Mouse (Mus musculus): ENCODE measurements at regions not wholly inside any gene's neighbourhood (a gene's known extent, or its start where the extent isn't known, plus 50 kb on each side); places are given as distances from the start of the nearest gene placed in this dataset.
A peak's percentile ranks its signal among the peaks of the same experiment; 100 is the strongest.

- Histone ChIP-seq H3K9me3 (ENCODE audit: control insufficient read depth, low read length) (no peaks in the 10 kb centered on the region), H3K36me3 (ENCODE audit: control insufficient read depth, insufficient read depth, low read length) (no peaks in the 10 kb centered on the region), H3K27me3 (ENCODE audit: control insufficient read depth, insufficient read depth, low read length) (no peaks in the 10 kb centered on the region), H3K4me1 (replicated peaks; ENCODE audit: control insufficient read depth, insufficient read depth) (no peaks in the 10 kb centered on the region), H3K9ac (ENCODE audit: low read length) (no peak overlapping the region), H3K27ac (replicated peaks) (no peak overlapping the region), H3K4me2 (replicated peaks; ENCODE audit: low read depth) (no peak overlapping the region), H3K4me3 (ENCODE audit: low read depth, low read length) (no peak overlapping the region)
- DNase-seq (ENCODE audit: low spot score) (no peak), ATAC-seq (ENCODE audit: low FRiP score, low TSS enrichment) (no peak)
- 48% methylated on average over 3 of the region's 3 CpGs for WGBS
- TF ChIP-seq CTCF (IDR thresholded peaks at IDR 0.05; ENCODE audit: low read depth) (no peak), EP300 (optimal IDR thresholded peaks at IDR 0.05) (no peak)
Measured at GRCm38 (mm10) chrX:58093245-58093644, 70.7 kb downstream of the Zic3 start.

- no peaks in the 10 kb centered on the region for H3K4me1 ChIP-seq (replicated peaks; ENCODE audit: control insufficient read depth, insufficient read depth)
- 84% methylated on average over 8 of the region's 8 CpGs for WGBS
- no peak overlapping the region for H3K27ac ChIP-seq (replicated peaks)
- H3K27me3 ChIP-seq (ENCODE audit: control insufficient read depth, insufficient read depth, low read length), result no peaks in the 10 kb centered on the region
- ATAC-seq (ENCODE audit: low FRiP score, low TSS enrichment), result no peak
- DNase-seq (ENCODE audit: low spot score), result no peak
- TF ChIP-seq EP300 (optimal IDR thresholded peaks at IDR 0.05), result no peak
- no peak for TF ChIP-seq CTCF (IDR thresholded peaks at IDR 0.05; ENCODE audit: low read depth)
- no peaks in the 10 kb centered on the region for H3K9me3 ChIP-seq (ENCODE audit: control insufficient read depth, low read length)
- H3K36me3 ChIP-seq (ENCODE audit: control insufficient read depth, insufficient read depth, low read length), result no peaks in the 10 kb centered on the region
- H3K4me3 ChIP-seq (ENCODE audit: low read depth, low read length), result no peak overlapping the region
- no peak overlapping the region for H3K9ac ChIP-seq (ENCODE audit: low read length)
- H3K4me2 ChIP-seq (replicated peaks; ENCODE audit: low read depth), result no peak overlapping the region
Measured at GRCm38 (mm10) chrX:58117761-58118426, 95.4 kb downstream of the Zic3 start.

GRCm38 (mm10) chrX:58155371-58156124 lies 133.0 kb downstream of the Zic3 start:
- Histone ChIP-seq H3K9me3 (ENCODE audit: control insufficient read depth, low read length) (no peaks in the 10 kb centered on the region), H3K4me3 (ENCODE audit: low read depth, low read length) (no peak overlapping the region), H3K4me2 (replicated peaks; ENCODE audit: low read depth) (peak overlapping the region; percentile 12), H3K9ac (ENCODE audit: low read length) (no peak overlapping the region), H3K27ac (replicated peaks) (no peak overlapping the region), H3K36me3 (ENCODE audit: control insufficient read depth, insufficient read depth, low read length) (no peaks in the 10 kb centered on the region), H3K27me3 (ENCODE audit: control insufficient read depth, insufficient read depth, low read length) (no peaks in the 10 kb centered on the region), H3K4me1 (replicated peaks; ENCODE audit: control insufficient read depth, insufficient read depth) (no peaks in the 10 kb centered on the region)
- no peak for TF ChIP-seq EP300 (optimal IDR thresholded peaks at IDR 0.05)
- TF ChIP-seq CTCF (IDR thresholded peaks at IDR 0.05; ENCODE audit: low read depth), result no peak
- ATAC-seq (ENCODE audit: low FRiP score, low TSS enrichment) (no peak), DNase-seq (ENCODE audit: low spot score) (no peak)
- 18% methylated on average over 20 of the region's 20 CpGs for WGBS

- Histone ChIP-seq H3K9me3 (ENCODE audit: control insufficient read depth, low read length) (no peaks in the 10 kb centered on the region), H3K4me2 (replicated peaks; ENCODE audit: low read depth) (no peak overlapping the region), H3K4me1 (replicated peaks; ENCODE audit: control insufficient read depth, insufficient read depth) (no peaks in the 10 kb centered on the region), H3K27ac (replicated peaks) (no peak overlapping the region), H3K9ac (ENCODE audit: low read length) (no peak overlapping the region), H3K36me3 (ENCODE audit: control insufficient read depth, insufficient read depth, low read length) (no peaks in the 10 kb centered on the region), H3K27me3 (ENCODE audit: control insufficient read depth, insufficient read depth, low read length) (no peaks in the 10 kb centered on the region), H3K4me3 (ENCODE audit: low read depth, low read length) (no peak overlapping the region)
- whole genome bisulfite sequencing, result 28% methylated on average over 5 of the region's 5 CpGs
- DNase-seq (ENCODE audit: low spot score) (no peak), ATAC-seq (ENCODE audit: low FRiP score, low TSS enrichment) (no peak)
- no peak for TF ChIP-seq EP300 (optimal IDR thresholded peaks at IDR 0.05)
- TF ChIP-seq CTCF (IDR thresholded peaks at IDR 0.05; ENCODE audit: low read depth), result no peak
Measured at GRCm38 (mm10) chrX:58157361-58157760, 134.9 kb downstream of the Zic3 start.

GRCm38 (mm10) chrX:58166184-58166904 lies 143.8 kb downstream of the Zic3 start:
- H3K9me3 ChIP-seq (ENCODE audit: control insufficient read depth, low read length), result no peaks in the 10 kb centered on the region
- H3K9ac ChIP-seq (ENCODE audit: low read length), result no peak overlapping the region
- no peak overlapping the region for H3K4me2 ChIP-seq (replicated peaks; ENCODE audit: low read depth)
- DNase-seq (ENCODE audit: low spot score) (no peak), ATAC-seq (ENCODE audit: low FRiP score, low TSS enrichment) (no peak)
- TF ChIP-seq CTCF (IDR thresholded peaks at IDR 0.05; ENCODE audit: low read depth) (no peak), EP300 (optimal IDR thresholded peaks at IDR 0.05) (no peak)
- no peaks in the 10 kb centered on the region for H3K4me1 ChIP-seq (replicated peaks; ENCODE audit: control insufficient read depth, insufficient read depth)
- H3K27me3 ChIP-seq (ENCODE audit: control insufficient read depth, insufficient read depth, low read length), result no peaks in the 10 kb centered on the region
- no peaks in the 10 kb centered on the region for H3K36me3 ChIP-seq (ENCODE audit: control insufficient read depth, insufficient read depth, low read length)
- no peak overlapping the region for H3K27ac ChIP-seq (replicated peaks)
- no peak overlapping the region for H3K4me3 ChIP-seq (ENCODE audit: low read depth, low read length)
- WGBS, result 70% methylated on average over 12 of the region's 12 CpGs
